22 mouse cellular contexts compared by ENCODE assay signal in genomic region chr11:98481231-98481630, GRCm38 (mm10). TPM values are rescaled to one million over a fixed set of nuclear protein-coding genes. Genes with fewer than 3 reads are reported as not detected.
DNase-seq lines count a peak whose midpoint lies in the region; ATAC-seq lines count a peak whose summit lies in the region.
"Had no signal": no experiment of that assay in that cellular context is flagged by ENCODE, and none has a peak within 500 bp of the region (broad histone marks: within the 10 kb centered on the region; RNA-seq: fewer than 3 reads in every experiment).

No protein-coding gene starts in this region.

- no peaks in the 10 kb centered on the region for H3K27me3 ChIP-seq in midbrain, embryonic 10.5 days (ENCODE audit: low read depth, poor library complexity, severe bottlenecking)
- H3K27me3 ChIP-seq: embryonic facial prominence, embryonic 15.5 days; forebrain, embryonic 15.5 days; heart, embryonic 12.5 days had no signal

- H3K9me3 ChIP-seq in midbrain, embryonic 10.5 days (replicated peaks): no peaks in the 10 kb centered on the region
- H3K9me3 ChIP-seq: embryonic facial prominence, embryonic 15.5 days; forebrain, embryonic 15.5 days; heart, embryonic 12.5 days; hindbrain, embryonic 10.5 days had no signal

- H3K4me3 ChIP-seq in midbrain, embryonic 10.5 days: no peak overlapping the region
- H3K4me3 ChIP-seq: embryonic facial prominence, embryonic 15.5 days; erythroblast, embryonic 14.5 days; forebrain, embryonic 15.5 days; heart, embryonic 12.5 days; hindbrain, embryonic 10.5 days had no signal

- H3K36me3 ChIP-seq in midbrain, embryonic 10.5 days: no peaks in the 10 kb centered on the region
- H3K36me3 ChIP-seq: embryonic facial prominence, embryonic 15.5 days; forebrain, embryonic 15.5 days; heart, embryonic 12.5 days; hindbrain, embryonic 10.5 days had no signal

- no peaks in the 10 kb centered on the region for H3K4me1 ChIP-seq in midbrain, embryonic 10.5 days
- H3K4me1 ChIP-seq: embryonic facial prominence, embryonic 15.5 days; forebrain, embryonic 15.5 days had no signal

- 79% methylated on average over 6 of the region's 6 CpGs for WGBS in midbrain, embryonic 10.5 days

- 0 out of 2 replicates have a peak, but pooled peaks have one; percentile 32 for ATAC-seq in common myeloid progenitor, adult 5-6 weeks (replicated peaks; ENCODE audit: low read depth, poor library complexity, severe bottlenecking)
- ATAC-seq: activated CD4-positive, CD25-positive, alpha-beta regulatory T cell, adult 4 months; forebrain, embryonic 15.5 days; Patski had no signal

- peak; percentile 53 for DNase-seq in CD4-positive helper T cell, adult 2 months (ENCODE audit: low read depth, low spot score)
- peak; percentile 67 for DNase-seq in induced T-regulatory cell, adult 2 months (ENCODE audit: low read depth)
- DNase-seq in kidney, adult 18-20 months: no peak
- no peak for DNase-seq in midbrain, embryonic 10.5 days (ENCODE audit: low spot score)
- DNase-seq in urinary bladder, postnatal 4 days (ENCODE audit: low spot score in 2 of 2): no peak
- no peak for DNase-seq in left cerebral cortex, postnatal 36 days (ENCODE audit: low spot score in 2 of 2)
- DNase-seq: adrenal gland, adult 2 months; adrenal gland, postnatal 25 days; cerebellum, adult 18-20 months; cerebellum, postnatal 10 days; embryo, embryonic 11 days; gastrocnemius, postnatal 10 days had no signal

- H3K27ac ChIP-seq in midbrain, embryonic 10.5 days (replicated peaks): no peak overlapping the region
- H3K27ac ChIP-seq: embryonic facial prominence, embryonic 15.5 days; forebrain, embryonic 15.5 days; hindbrain, embryonic 10.5 days; hindbrain, embryonic 14.5 days had no signal

- intact Hi-C loops in left cerebral cortex, postnatal 36 days (cut with DNase I): no loop called here

RNA-seq across cellular contexts. Expression of gene Grb7, which starts 35.0 kb away (rescaled TPM):
- total RNA-seq in common myeloid progenitor, adult 5-6 weeks (2017): not detected in 2 replicates
- 1.5 and 2.3 TPM in 2 replicates for polyA plus RNA-seq in midbrain, embryonic 10.5 days (2016; fragmentation: Nextera tagmentation; extraction: Ambion mirVana)
- total RNA-seq in left cerebral cortex, postnatal 36 days (2021): 1 to 10 TPM; 2.8 to 2.9 TPM
- total RNA-seq: adrenal gland, postnatal 25 days; heart, postnatal 25 days had no signal

RNA-seq across cellular contexts. Expression of gene Mien1, which starts 42.4 kb away (rescaled TPM):
- 16.1 and 24.4 TPM in 2 replicates for total RNA-seq in common myeloid progenitor, adult 5-6 weeks (2017)
- 112 and 124 TPM in 2 replicates for polyA plus RNA-seq in midbrain, embryonic 10.5 days (2016; fragmentation: Nextera tagmentation; extraction: Ambion mirVana)
- total RNA-seq in left cerebral cortex, postnatal 36 days (2021): 100 to 1,000 TPM; 100 to 126 TPM

Comparison
In these comparisons a context has a peak if more than half of its experiments do, and no peak if none do; other contexts are left out.
1. DNase-seq: peak in CD4-positive helper T cell, adult 2 months (single experiment) and induced T-regulatory cell, adult 2 months (single experiment); none in kidney, adult 18-20 months (single experiment), midbrain, embryonic 10.5 days (single experiment), urinary bladder, postnatal 4 days (0 of 2) and left cerebral cortex, postnatal 36 days (0 of 2).